Comparison of ENCODE assay signal across 9 mouse cellular contexts in genomic region chrX:139562925-139563461, GRCm38 (mm10). TPM values are rescaled to one million over a fixed set of nuclear protein-coding genes. Genes with fewer than 3 reads are reported as not detected.
A peak's percentile ranks its signal among the peaks of the same experiment; 100 is the strongest.
DNase-seq lines count a peak whose midpoint lies in the region; ATAC-seq and TF ChIP-seq lines count a peak whose summit lies in the region.
"Had no signal": no experiment of that assay in that cellular context is flagged by ENCODE, and none has a peak within 500 bp of the region (broad histone marks: within the 10 kb centered on the region; RNA-seq: fewer than 3 reads in every experiment).

Rnf128 (plus strand) TSS chrX:139563316.

- no peak for TF ChIP-seq POLR2A in small intestine, adult 2 months (IDR thresholded peaks at IDR 0.05; ENCODE audit: low read depth, low read length)

- H3K4me1 ChIP-seq in lung, embryonic 16.5 days (replicated peaks; ENCODE audit: control insufficient read depth, insufficient read depth, low read length) = no peaks in the 10 kb centered on the region
- no peaks in the 10 kb centered on the region for H3K4me1 ChIP-seq in kidney, embryonic 15.5 days
- H3K4me1 ChIP-seq in small intestine, adult 2 months (ENCODE audit: control insufficient read depth, insufficient read depth, insufficient read length, low read length) = no peaks in the 10 kb centered on the region; the same call in 1 of the 2 replicates
- no peaks in the 10 kb centered on the region for H3K4me1 ChIP-seq in midbrain, embryonic 14.5 days (ENCODE audit: control insufficient read depth, insufficient read depth, low read length)
- H3K4me1 ChIP-seq: hindbrain, embryonic 15.5 days had no signal

- 0 out of 2 replicates have a peak within 1 kb of the TSS, but pooled peaks have one; percentile 19 for H3K4me3 ChIP-seq in lung, embryonic 16.5 days (ENCODE audit: low read length)
- peak within 1 kb of the TSS; percentile 21 for H3K4me3 ChIP-seq in kidney, embryonic 15.5 days (replicated peaks)
- no peak within 1 kb of the TSS; the same call in 1 of the 2 replicates for H3K4me3 ChIP-seq in small intestine, adult 2 months (ENCODE audit: low read depth, low read length)
- H3K4me3 ChIP-seq in midbrain, embryonic 14.5 days (replicated peaks; ENCODE audit: low read depth, low read length) = no peak within 1 kb of the TSS
- H3K4me3 ChIP-seq: hindbrain, embryonic 15.5 days had no signal

- H3K36me3 ChIP-seq in lung, embryonic 16.5 days (ENCODE audit: control insufficient read depth, insufficient read depth, low read length) = no peaks in the 10 kb centered on the region
- H3K36me3 ChIP-seq in kidney, embryonic 15.5 days = no peaks in the 10 kb centered on the region
- no peaks in the 10 kb centered on the region for H3K36me3 ChIP-seq in small intestine, adult 2 months (ENCODE audit: control insufficient read depth, insufficient read depth, low read length)
- no peaks in the 10 kb centered on the region for H3K36me3 ChIP-seq in midbrain, embryonic 14.5 days (ENCODE audit: control insufficient read depth, insufficient read depth, low read length)
- H3K36me3 ChIP-seq: hindbrain, embryonic 15.5 days had no signal

- H3K27ac ChIP-seq in lung, embryonic 16.5 days (ENCODE audit: low read length) = no peak within 1 kb of the TSS
- H3K27ac ChIP-seq in kidney, embryonic 15.5 days = 0 out of 2 replicates have a peak within 1 kb of the TSS, but pooled peaks have one; percentile 27
- H3K27ac ChIP-seq in small intestine, adult 2 months (ENCODE audit: insufficient read depth, low read depth, low read length) = peak within 1 kb of the TSS; percentile 89
- H3K27ac ChIP-seq in midbrain, embryonic 14.5 days (replicated peaks; ENCODE audit: low read depth, low read length) = no peak within 1 kb of the TSS
- H3K27ac ChIP-seq: hindbrain, embryonic 15.5 days had no signal

- no peak for DNase-seq in lung, postnatal 4 days
- DNase-seq in gastrocnemius, postnatal 4 days (ENCODE audit: low spot score in 2 of 2) = no peak
- no peak for DNase-seq in spleen, postnatal 10 days (ENCODE audit: low spot score in 2 of 2)
- no peak for DNase-seq in midbrain, embryonic 14.5 days

- no peak for ATAC-seq in lung, embryonic 16.5 days (ENCODE audit: low read depth)
- ATAC-seq in kidney, embryonic 15.5 days (replicated peaks; ENCODE audit: low FRiP score) = no peak; the same call in 1 of the 2 replicates
- no peak for ATAC-seq in midbrain, embryonic 14.5 days (ENCODE audit: low FRiP score, low TSS enrichment)
- ATAC-seq in erythroid progenitor cell, adult 5-6 weeks (replicated peaks; ENCODE audit: low FRiP score, poor library complexity, severe bottlenecking) = no peak

- WGBS in lung, embryonic 16.5 days = 44% methylated on average over 8 of the region's 8 CpGs
- 55% methylated on average over 8 of the region's 8 CpGs for WGBS in kidney, embryonic 15.5 days
- WGBS in small intestine, adult 2 months = 22% methylated on average over 8 of the region's 8 CpGs
- 81% methylated on average over 8 of the region's 8 CpGs for WGBS in midbrain, embryonic 14.5 days

- no peaks in the 10 kb centered on the region for H3K27me3 ChIP-seq in lung, embryonic 16.5 days (ENCODE audit: control insufficient read depth, insufficient read depth, low read depth, low read length)
- peaks cover 11% of the 10 kb centered on the region for H3K27me3 ChIP-seq in kidney, embryonic 15.5 days
- H3K27me3 ChIP-seq in small intestine, adult 2 months (ENCODE audit: control insufficient read depth, insufficient read depth, low read length) = no peaks in the 10 kb centered on the region
- H3K27me3 ChIP-seq in midbrain, embryonic 14.5 days (ENCODE audit: control insufficient read depth, insufficient read depth, low read length) = no peaks in the 10 kb centered on the region; the same call in 1 of the 2 replicates

- TF ChIP-seq CTCF in small intestine, adult 2 months (IDR thresholded peaks at IDR 0.05; ENCODE audit: extremely low read depth, insufficient read length, insufficient replicate concordance, low read depth, low read length) = no peak

- H3K4me2 ChIP-seq in lung, embryonic 16.5 days (ENCODE audit: low read depth, low read length) = no peak within 1 kb of the TSS
- H3K4me2 ChIP-seq in kidney, embryonic 15.5 days = no peak within 1 kb of the TSS
- H3K4me2 ChIP-seq in midbrain, embryonic 14.5 days (ENCODE audit: low read length) = no peak within 1 kb of the TSS
- H3K4me2 ChIP-seq: hindbrain, embryonic 15.5 days had no signal

- no peak within 1 kb of the TSS for H3K9ac ChIP-seq in lung, embryonic 16.5 days (ENCODE audit: low read length)
- no peak within 1 kb of the TSS for H3K9ac ChIP-seq in kidney, embryonic 15.5 days
- H3K9ac ChIP-seq in midbrain, embryonic 14.5 days (replicated peaks; ENCODE audit: low read length) = no peak within 1 kb of the TSS
- H3K9ac ChIP-seq: hindbrain, embryonic 15.5 days had no signal

- H3K9me3 ChIP-seq in lung, embryonic 16.5 days (ENCODE audit: control insufficient read depth, low read length) = no peaks in the 10 kb centered on the region
- no peaks in the 10 kb centered on the region for H3K9me3 ChIP-seq in kidney, embryonic 15.5 days (replicated peaks)
- H3K9me3 ChIP-seq in midbrain, embryonic 14.5 days (ENCODE audit: control insufficient read depth, low read length) = no peaks in the 10 kb centered on the region
- H3K9me3 ChIP-seq: hindbrain, embryonic 15.5 days had no signal

RNA-seq across cellular contexts. Expression of gene Rnf128, which starts in this region (rescaled TPM):
- polyA plus RNA-seq in lung, embryonic 16.5 days (2015; fragmentation: Nextera tagmentation; extraction: Ambion mirVana) = 5.9 and 7.0 TPM in 2 replicates
- 10 to 100 TPM; 15.2 to 15.3 TPM for total RNA-seq in gastrocnemius, postnatal 4 days (2021)
- polyA plus RNA-seq in kidney, embryonic 15.5 days (2015; fragmentation: Nextera tagmentation; extraction: Ambion mirVana) = 35.9 and 38.5 TPM in 2 replicates
- polyA plus RNA-seq in small intestine, adult 2 months (2012; rRNA removed) = 31.0 and 202 TPM in 2 replicates
- polyA plus RNA-seq in midbrain, embryonic 14.5 days (2014; fragmentation: Nextera tagmentation; extraction: Ambion mirVana) = 3.6 and 4.2 TPM in 2 replicates
- 2.9 TPM in 1 of 2 replicates, not detected in the other for total RNA-seq in erythroid progenitor cell, adult 5-6 weeks (2015; ENCODE audit: low replicate concordance)
- total RNA-seq in erythroid progenitor cell, adult 5-6 weeks (2017; ENCODE audit: low replicate concordance) = 1.7 TPM in 1 of 2 replicates, not detected in the other

Comparison
In these comparisons a context has a peak if more than half of its experiments do, and no peak if none do; other contexts are left out.
1. RNA of gene Rnf128 (total RNA-seq): 15.2 to 15.3 TPM in gastrocnemius, postnatal 4 days; 1.7 to 2.9 TPM in erythroid progenitor cell, adult 5-6 weeks; every median in the first group is over 4 times any median in the second.
2. H3K27ac ChIP-seq: peak in kidney, embryonic 15.5 days (single experiment) and small intestine, adult 2 months (single experiment); none in lung, embryonic 16.5 days (single experiment) and midbrain, embryonic 14.5 days (single experiment).
3. H3K4me3 ChIP-seq: peak in lung, embryonic 16.5 days (single experiment) and kidney, embryonic 15.5 days (single experiment); none in small intestine, adult 2 months (single experiment) and midbrain, embryonic 14.5 days (single experiment).